Mouse (Mus musculus): Measurements from ENCODE around the gene Galnt12. TPM values are rescaled to one million over a fixed set of nuclear protein-coding genes. Genes with fewer than 3 reads are reported as not detected.
A peak's percentile ranks its signal among the peaks of the same experiment; 100 is the strongest.

The Galnt12 gene
- total RNA-seq, 2 experiments from 2014 or later = 0.73 to 1.1 TPM

DNA sequence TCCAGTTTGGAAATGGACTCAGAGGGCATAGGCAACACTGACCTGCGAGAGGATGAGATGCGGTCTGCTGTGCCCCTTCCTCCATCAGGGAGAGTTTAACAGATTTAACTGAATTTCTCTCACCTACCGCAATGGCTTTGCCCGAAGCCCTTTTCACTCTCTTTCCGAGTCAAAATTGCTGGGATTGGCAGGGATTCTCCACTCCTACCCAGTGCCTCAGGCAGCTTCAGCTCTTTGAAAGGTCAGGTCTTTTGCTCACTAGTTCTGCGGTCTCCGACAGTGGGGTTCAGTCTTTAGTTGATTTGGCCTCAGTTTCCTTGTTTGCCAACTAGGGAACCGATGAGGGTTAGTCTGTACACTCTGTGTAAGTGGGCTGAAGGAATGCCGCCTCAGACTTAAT is 1.5 kb downstream of the Galnt12 start:
- no peak for DNase-seq (ENCODE audit: low spot score in 2 of 2)

DNA sequence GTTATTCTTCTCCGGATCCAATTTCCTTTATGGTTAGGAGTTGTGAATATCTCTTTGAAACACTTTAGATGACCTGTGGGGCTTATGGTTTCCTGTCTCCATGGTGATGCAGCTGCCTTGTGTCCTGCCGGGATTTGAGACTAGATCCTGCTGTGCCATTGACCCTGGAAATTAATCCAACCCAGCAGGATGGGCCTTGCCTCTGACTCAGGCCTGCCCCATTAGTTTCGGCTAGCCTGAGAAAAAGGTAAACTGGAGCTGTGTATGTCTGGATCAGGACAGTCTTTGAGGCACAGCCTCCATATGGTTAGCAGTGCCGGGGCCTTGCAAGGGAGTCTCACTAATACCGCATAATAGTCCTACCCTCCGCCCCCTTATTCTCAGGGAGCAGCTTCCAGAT is 1.9 kb downstream of the Galnt12 start:
- DNase-seq (ENCODE audit: low spot score in 2 of 2) = no peak

DNA sequence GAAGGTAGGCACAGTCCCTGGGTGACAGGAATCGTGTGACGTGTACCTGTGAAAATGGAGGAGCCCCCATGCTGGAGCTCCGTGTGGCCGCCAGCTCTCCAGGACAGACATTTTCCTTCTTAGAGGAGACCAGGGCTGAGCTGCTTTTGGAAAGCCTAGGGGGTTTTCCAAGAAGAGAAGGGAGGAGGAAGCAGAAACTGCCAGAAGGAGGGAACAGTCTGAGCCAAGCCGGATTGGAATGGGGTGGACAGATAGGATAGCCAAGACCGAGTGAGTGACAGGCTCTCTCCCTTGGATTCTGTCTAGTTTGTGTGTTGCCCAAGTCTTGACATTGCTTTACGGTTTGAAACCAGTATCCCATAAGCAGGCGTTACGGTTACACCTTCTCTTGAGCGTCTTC is 11.9 kb downstream of the Galnt12 start:
- DNase-seq (ENCODE audit: low spot score in 2 of 2) = no peak

DNA sequence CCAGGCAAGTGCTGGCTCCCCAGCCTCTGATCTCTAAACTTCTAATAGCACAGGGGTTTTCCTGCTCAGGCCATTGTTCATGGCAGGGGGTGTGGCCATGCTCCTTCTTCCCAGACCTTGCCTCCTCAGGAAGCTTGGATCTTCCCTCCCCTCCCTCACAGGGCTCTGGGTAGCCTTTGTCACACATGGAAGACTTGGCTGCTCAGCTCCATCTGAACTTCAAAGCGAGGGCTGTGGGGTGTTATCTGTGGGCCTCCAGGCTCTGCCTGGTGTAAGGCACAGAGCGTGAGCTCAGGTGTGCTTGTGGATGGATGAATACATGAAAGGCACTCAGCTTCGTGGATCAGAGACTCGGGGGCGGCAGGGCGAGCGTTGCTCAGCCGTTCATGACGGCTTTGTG is 20.2 kb downstream of the Galnt12 start:
- no peak for DNase-seq (ENCODE audit: low spot score in 2 of 2)

DNA sequence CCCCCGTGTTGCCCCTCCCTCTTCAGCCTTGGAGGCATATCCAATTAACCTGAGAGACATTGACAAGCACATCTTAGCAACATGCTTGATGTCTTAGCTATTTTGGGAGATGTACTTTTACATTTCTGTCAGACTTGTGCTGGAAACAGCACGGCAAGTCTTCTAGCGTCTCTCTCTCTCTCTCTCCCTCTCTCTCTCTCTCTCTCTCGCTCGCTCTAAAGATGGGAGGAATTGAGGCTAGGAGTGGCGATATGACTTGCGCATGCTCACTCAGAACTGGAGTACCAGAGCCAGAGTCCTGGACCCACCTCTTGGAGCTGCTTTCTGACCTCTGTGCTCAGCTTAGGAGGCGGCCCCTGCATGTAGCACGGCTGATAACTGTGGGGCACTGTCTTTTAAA is 20.9 kb downstream of the Galnt12 start:
- no peak for DNase-seq (ENCODE audit: low spot score in 2 of 2)

DNA sequence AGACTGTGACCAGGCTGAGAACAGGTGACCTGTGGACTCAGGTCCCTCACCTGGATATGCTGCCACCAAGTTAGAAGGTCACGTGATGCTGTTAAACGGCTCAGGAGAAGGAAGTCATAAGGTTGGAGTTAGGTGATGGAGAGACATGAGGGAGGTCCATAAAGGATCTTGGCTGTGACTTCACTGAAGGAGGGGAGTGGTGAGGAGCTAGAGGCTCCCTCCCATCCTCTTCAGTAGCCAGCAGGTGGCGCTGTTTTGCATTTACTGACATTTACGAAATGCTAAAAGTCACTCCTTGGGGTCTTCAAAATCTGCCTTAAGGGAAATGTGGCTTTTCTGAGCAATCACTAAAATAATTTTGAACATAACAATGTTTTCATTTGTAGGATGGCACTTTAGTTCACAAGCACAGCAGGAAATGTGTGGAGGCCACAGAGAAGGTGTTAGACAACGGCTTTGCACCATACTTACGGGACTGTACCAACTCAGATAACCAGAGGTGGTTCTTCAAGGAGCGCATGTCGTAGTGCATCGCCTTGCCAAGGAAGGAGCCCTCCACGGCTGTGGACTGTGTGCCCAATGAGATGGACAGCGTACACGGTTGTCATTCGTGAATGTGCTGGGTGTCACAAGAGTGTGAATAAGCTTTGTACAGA is 30.5 kb downstream of the Galnt12 start:
- DNase-seq (ENCODE audit: low spot score in 2 of 2) = peak; percentile 41 to 67

DNA sequence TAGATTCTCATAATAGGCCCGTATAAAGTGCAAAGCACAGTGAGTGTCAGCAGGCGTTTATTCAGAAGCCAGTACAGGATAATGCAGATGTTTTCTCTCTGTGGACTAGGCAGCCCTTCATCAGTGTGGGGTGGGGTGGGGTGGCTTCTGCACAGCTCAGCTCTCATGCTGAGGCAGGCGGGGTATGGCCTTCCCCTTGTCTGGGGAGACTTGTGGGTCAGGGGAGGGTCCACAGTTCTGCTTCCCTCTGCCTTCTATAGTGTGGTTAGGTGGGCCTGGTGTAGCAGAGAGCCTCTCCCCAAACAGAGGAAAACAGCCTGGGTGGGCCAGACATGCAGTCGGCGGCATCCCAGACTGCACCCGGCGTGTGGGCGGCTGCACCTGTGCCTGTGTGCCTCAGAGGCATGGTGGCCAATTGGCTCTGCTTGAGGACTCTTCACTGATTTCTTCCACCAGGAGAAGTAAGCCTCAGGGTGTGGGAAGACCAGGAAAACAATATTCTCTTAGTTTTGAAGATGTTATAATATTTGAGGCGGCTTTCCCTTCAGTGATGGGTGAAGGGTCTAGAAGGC is 32.5 kb downstream of the Galnt12 start:
- DNase-seq (ENCODE audit: low spot score in 2 of 2) = no peak

DNA sequence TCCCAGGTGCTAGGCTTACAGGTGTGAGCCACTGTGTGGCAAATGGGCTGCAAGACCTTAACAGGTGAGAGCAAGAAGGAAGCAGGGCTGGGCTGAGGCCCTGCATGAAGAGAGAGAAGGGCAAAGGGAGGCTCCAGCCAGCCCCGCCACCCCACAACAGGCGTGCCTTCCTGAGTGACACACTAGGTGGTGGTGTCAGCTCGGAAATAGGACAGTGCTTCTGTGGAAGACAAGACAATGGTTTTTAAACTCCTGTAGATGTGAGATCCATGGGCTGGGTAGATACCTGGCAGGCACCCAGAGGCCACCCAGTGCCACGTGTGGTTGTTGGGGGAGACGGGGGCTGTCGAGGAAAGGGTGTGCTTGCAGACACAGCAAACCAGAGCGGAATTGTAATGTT is 36.8 kb downstream of the Galnt12 start:
- DNase-seq (ENCODE audit: low spot score in 2 of 2) = peak in 1 of 2 experiments; percentile 16

DNA sequence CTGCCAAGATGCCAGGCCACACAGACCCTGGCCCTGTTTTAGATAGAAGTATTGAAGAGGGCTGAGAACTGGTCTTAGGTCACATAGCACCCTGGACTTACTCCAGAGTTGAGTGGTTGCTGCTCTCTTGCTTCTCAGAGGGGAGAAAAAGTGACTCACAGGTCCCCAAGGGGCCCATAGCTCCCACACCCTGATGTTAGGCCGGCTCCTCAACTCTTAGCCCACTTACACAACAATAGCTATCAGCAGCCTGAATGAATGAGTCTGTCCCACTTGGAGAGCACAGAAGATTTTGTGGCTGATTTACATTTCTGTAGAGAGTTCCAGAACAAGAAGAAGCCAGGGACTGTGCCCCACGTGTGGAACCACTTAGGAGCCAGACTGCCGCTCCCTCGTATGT is 37.9 kb downstream of the Galnt12 start:
- no peak for DNase-seq (ENCODE audit: low spot score in 2 of 2)

DNA sequence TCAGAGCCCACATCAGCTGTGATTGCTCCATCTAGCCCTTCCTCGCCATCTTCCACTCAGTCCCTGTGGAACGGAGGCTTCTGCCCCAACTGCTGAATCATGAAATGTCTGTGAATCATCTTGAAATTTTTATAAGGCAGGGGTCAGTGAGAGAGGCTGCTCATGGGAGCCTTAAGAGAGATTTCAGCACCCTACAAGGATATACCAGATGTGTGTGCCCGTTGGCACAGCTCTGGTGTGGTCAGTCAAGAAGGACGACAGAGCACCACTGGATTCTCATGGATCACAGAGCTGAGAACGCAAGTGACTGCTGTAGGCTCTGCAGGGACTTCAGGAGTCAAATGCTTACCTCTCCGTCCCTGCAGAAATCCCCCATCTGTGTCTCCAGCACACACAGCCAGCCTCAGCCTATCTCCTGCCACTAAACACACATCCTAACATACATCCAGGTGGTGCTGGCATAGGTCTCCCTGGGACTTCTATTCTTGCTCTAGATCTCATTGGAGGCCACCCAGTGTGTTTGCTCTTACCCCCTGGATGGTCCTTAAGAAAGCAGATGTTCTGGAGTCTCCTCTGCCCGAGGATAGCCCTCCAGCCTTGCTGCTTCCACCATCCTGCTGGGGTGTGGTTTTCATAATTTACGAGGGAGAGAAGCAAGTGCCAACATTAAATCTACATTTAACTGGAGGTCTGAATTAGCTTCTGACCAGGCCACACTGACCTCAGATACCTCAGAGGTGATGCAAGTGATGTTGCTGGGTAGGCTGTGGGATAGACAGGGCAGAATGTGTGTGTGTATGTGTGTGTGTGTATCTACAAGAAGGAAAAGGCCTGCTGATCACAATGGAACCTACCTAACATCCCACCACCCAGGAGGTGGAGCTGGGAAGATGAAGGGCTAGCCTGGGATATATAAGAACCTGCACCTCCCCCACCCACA is 38.7 kb downstream of the Galnt12 start:
- no peak for DNase-seq (ENCODE audit: low spot score in 2 of 2)

DNA sequence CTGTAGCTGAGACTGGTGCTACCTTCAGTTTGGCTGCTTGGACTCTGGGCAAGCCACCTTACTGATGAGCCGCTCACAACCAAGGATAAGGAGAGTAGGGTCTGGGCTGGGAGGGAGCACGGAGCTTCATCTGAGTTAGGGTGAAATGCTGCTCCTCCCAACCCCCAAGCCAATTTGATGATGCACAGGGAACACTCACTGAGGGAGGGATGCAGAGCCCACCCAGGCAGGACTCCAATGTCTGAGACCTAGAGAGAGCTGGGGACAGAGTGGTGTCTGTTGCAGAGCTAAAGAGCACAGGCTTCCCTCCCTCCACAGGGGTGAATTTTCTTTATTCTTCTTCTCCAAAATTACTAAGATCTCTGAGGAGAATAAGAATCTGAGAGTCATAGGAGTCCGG is 40.2 kb downstream of the Galnt12 start:
- no peak for DNase-seq (ENCODE audit: low spot score in 2 of 2)

DNA sequence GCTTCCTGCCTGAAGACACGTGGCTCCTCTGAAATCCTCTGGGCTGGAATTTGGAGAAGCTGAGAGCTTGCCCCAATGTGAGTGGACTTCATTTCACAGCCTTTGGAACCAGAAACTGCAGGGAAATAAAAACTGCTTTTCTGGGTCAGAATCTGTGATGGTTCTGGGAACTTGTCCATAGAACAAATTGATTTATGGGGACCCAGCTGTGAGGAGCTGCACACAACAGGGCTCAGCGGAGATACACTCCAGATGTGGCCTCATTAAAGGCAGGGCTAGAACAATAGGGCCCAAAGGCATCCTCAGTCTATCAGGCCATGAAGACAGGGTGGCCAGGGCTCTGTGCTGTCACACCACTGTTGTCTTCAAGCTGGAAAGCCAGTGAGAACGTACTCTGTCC is 40.7 kb downstream of the Galnt12 start:
- no peak for DNase-seq (ENCODE audit: low spot score in 2 of 2)

DNA sequence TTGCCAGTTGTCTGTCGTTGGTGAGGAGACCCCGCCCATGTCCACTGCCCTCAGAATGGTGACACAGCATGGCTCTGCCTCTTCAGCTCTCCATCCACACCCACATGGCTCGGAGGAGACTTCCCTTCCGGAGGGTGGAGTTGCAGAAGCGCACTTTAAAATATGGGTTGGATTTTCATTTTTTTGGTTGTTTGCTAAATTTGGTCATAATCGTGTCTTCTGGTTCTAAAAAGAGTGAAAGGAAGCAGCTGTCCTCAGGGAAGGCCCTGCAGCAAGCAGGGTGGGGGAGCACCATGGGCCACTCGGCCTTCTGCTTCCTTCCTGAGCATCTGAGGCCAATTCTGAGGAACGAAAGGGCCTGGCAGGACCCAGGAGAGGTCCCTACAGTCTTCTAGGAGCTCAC is 45.0 kb downstream of the Galnt12 start:
- DNase-seq (ENCODE audit: low spot score in 2 of 2) = no peak

DNA sequence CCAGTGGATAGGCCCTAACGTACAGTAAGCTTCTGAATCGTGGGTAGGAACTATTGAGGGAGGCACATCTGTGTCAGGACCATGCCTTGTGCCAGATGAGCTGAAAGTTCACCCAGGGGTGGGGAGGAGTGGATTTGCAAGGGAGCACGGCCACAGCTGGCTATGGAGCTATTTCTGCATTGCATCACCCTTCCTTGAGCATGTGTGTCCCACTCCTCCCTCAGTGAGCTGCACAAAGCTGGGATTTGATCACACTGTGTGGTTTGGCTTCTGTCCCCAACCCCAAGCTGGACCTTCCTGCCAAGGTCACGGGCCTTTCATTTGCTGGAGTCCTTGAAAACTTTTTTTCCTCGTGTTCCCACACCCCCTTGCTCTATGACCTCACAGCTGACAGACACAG is 45.8 kb downstream of the Galnt12 start:
- no peak for DNase-seq (ENCODE audit: low spot score in 2 of 2)

DNA sequence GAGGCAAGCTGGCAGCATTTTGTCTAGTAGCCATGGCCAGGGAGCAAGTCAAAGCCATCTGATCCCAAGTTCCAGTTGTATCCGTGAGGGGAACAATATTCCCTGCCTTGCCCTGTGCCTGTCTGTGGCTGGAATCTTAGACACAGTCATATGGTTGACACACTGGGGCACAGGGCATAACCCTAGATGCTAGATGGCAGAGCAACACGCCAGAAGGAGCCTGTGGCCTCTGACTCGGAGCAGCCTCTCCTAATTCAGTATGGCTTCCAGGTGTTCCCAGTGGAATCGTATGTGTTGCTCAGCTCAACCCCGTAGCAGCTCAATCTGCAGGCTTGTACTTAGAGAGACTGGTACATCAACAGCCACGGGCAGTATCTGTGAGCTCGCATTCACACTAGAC is 46.7 kb downstream of the Galnt12 start:
- DNase-seq (ENCODE audit: low spot score in 2 of 2) = no peak

DNA sequence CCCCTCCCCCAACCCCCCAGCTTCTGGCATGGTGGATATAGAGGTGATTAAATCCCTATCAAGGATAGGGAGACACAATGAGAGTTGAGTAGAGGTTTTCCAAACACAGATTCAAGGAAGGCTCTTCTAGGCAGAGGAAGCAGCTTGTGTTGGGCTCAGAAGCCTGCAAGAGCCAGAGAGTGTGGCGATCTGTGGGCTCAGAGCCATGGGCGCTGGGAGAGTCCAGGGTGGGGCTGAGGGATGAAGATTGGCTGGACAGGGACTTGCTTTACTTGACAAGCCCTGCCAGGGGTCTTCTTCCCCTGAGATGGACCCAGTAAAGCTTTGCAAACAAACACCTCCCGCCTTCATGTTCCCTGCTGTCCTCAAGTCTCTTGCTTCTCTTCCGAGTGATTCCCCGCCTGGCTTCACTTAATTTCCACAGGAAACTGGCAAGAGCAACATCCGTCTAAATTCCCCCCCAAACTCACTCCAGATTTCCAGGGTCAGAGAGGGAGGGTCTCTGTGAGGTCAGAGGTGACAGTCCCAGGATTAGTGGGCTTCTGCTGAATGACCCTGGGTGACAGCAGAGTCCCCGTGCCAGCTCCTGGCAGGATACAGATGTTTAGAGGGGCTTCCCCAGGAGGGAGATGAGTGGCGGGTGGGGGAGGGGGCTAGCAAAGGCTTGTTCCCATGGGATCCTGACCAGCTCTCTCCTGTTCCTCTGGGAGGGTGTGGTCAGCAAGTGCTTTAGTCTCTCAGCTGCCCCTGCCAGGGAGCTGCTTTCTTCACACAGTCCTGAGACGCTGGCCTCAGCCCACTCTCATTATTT is 47.5 kb downstream of the Galnt12 start:
- no peak for DNase-seq (ENCODE audit: low spot score in 2 of 2)

DNA sequence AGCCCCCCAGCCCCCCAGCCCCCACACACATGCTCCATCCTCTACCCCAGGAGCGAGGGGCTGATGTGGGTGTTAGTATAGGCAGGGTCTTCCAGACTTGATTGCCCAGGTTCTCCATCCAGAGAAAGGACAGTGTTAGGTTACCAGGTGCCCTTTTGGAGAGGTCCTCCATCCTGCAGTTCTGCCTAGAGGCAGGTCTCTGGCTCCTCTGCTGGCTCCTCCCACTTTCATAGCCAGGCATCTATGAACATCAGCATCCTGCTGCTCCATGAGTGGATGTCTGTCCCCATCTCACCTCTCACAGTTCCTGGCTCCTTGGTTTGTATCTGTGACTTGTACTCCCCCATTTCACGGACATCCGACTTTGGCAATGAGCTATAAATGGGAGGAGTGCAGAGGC is 48.6 kb downstream of the Galnt12 start:
- DNase-seq (ENCODE audit: low spot score in 2 of 2) = no peak

DNA sequence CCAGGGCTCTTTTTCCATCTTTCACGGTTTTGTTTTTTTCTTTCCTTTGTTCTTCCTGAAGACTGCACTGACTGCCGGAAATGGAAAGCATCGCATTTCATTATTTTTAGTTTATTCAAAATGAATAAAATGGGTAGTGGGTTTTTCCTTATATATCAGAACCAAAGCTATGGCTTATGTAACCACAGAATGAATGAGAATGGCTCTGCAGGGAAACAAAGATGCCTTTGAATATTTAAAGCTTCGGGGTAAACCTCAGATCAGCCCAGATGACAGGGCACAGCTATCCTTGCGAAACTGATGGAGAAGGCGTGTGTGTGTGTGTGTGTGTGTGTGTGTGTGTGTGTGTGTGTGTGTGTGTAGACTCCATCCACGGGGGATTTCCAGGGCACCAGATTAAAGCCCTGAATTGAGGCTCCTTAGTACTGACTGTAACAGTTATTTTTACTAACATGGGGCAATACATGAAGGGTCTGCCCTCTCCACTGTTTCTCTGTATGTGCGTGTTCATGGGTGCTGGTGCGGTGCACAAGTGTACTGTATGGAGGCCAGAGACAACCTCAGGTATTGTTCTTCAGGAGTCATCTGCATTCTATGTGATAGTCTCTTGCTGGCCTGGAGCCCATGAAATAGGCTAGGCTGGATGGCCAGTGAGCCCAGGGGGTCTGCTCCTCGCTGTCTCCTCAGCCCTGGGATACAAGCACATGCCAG is 49.9 kb downstream of the Galnt12 start:
- no peak for DNase-seq (ENCODE audit: low spot score in 2 of 2)

DNA sequence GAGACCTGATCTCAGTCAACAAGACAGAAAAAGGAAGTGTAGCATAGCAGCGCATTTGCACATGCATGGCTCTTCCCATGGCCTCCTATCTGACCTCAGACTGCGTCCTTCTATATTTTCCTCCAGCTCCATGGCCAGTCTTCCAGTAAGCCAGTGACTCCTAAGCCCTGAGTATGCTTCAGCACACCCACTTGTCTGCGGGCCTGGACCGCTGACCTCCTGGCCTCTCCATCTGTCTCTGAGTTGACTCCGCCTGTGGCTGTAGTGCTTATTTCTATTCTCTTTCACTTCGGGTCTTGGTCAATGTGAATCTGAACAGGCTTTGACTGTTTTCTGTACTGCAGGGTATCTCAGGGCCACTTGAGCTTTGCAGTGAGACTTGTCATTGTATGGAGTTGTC is 52.1 kb downstream of the Galnt12 start:
- no peak for DNase-seq (ENCODE audit: low spot score in 2 of 2)

DNA sequence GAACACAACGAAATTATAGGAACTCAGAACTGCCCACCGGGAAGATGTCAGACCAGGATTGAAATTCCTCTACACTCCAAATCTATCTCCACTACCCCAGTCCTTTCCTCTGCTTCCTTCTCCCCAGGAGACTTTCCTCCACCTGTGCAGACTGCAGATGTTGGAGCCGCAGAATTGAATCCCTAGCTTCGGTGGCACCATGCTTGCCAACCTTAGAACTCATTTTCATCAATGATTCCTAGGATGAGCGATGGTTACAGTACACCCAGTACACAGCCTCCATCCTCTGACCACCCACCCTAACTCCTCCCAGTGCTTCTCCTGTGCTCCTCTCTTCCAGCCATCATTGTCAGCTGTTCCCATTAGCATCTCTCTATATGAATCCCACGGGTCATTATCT is 53.6 kb downstream of the Galnt12 start:
- no peak for DNase-seq (ENCODE audit: low spot score in 2 of 2)

DNA sequence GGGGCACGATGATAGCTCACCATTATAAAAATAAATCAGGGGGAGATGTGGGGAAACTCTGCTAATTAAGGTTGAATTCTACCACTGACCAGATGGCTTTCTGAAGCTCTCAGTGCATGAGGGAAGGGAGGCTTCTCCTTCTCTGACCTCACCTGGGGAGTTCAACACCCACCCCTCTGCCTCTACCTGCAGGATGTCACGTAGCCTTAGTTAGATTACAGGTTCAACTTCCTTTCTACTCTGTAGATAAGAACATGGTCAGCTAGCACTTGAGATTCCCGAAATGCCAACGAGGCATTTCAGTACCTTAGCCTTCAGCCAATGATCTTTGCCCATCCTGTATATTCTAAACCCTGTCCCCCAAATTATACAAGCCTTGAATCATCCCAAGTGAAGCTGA is 54.9 kb downstream of the Galnt12 start:
- DNase-seq (ENCODE audit: low spot score in 2 of 2) = no peak
